In the genomic region with DNA sequence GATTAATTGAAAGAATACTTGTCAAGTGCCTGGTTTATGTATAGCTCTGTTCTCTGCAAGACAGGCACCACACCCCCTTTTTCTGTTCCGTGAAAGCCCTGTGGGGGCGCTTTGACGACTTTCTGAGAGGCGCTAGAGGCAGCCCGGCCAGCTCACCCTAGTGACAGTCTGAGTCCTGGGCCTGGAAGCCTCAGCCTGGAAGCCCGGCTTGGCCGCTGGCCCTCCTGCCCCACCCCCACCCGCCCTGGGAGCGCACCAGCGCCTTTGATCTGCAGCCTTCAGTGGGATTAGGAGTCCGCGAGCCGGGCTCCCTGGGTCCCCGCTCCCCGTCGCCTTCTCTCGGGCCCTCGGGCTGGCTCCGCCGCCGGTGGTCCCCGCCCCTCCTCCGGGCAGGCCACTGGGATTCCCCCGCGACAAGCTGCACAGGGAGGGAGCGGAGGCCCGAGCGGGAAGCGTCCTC, we compare ENCODE assay signal across 8 mouse cellular contexts. TPM values are rescaled to one million over a fixed set of nuclear protein-coding genes. Genes with fewer than 3 reads are reported as not detected.
DNase-seq lines count a peak whose midpoint lies in the region; ATAC-seq and TF ChIP-seq lines count a peak whose summit lies in the region.

No protein-coding gene starts in this region.

- peak overlapping the region; percentile 33 for H3K4me3 ChIP-seq in cerebellum, adult 2 months (replicated peaks; ENCODE audit: insufficient read depth, low read depth, low read length)
- peak overlapping the region; percentile 64 for H3K4me3 ChIP-seq in layer of hippocampus, adult 2 months
- H3K4me3 ChIP-seq in thymus, adult 2 months (ENCODE audit: control insufficient read depth, insufficient read depth, low read length), result no peak overlapping the region; the same call in 1 of the 2 replicates

- ATAC-seq in frontal cortex, adult (ENCODE audit: low TSS enrichment), result peak; percentile 90
- ATAC-seq in hematopoietic stem cell, adult 5-6 weeks (replicated peaks in 1 of 2; ENCODE audit: insufficient read depth in 1 of 2, low FRiP score in 2 of 2, low TSS enrichment in 1 of 2, low read depth in 1 of 2, poor library complexity in 2 of 2, severe bottlenecking in 2 of 2), result peak; percentile 80 to 88

- H3K4me1 ChIP-seq in cerebellum, adult 2 months (ENCODE audit: control insufficient read depth, insufficient read depth, low read length), result peaks cover 3% of the 10 kb centered on the region; the same call in 1 of the 2 replicates
- H3K4me1 ChIP-seq in thymus, adult 2 months (replicated peaks; ENCODE audit: control insufficient read depth, insufficient read depth, low read length), result peaks cover 11% of the 10 kb centered on the region

- H3K27ac ChIP-seq in cerebellum, adult 2 months (ENCODE audit: insufficient read depth, low read length), result no peak overlapping the region
- peak overlapping the region; percentile 52 for H3K27ac ChIP-seq in layer of hippocampus, adult 2 months
- H3K27ac ChIP-seq in thymus, adult 2 months (ENCODE audit: control insufficient read depth, insufficient read depth, low read length), result no peak overlapping the region

- no peaks in the 10 kb centered on the region for H3K27me3 ChIP-seq in cerebellum, adult 2 months (ENCODE audit: control insufficient read depth, insufficient read depth, low read length)
- peaks cover 19% of the 10 kb centered on the region for H3K27me3 ChIP-seq in thymus, adult 2 months (ENCODE audit: control insufficient read depth, insufficient read depth, low read length)

- TF ChIP-seq CTCF in cerebellum, adult 2 months (IDR thresholded peaks at IDR 0.05; ENCODE audit: borderline replicate concordance, insufficient read depth, low read depth, low read length), result peak; percentile 50; the same call in 1 of the 2 replicates
- TF ChIP-seq CTCF in layer of hippocampus, adult 2 months (conservative IDR thresholded peaks at IDR 0.05), result peak; percentile 92
- peak; percentile 24; the same call in 1 of the 2 replicates for TF ChIP-seq CTCF in thymus, adult 2 months (IDR thresholded peaks at IDR 0.05; ENCODE audit: borderline replicate concordance, control insufficient read depth, extremely low read depth, insufficient read depth, low read length, poor library complexity)

- no peak for TF ChIP-seq POLR2A in cerebellum, adult 2 months (IDR thresholded peaks at IDR 0.05; ENCODE audit: borderline replicate concordance, insufficient read depth, low read length)
- TF ChIP-seq POLR2A in thymus, adult 2 months (IDR thresholded peaks at IDR 0.05; ENCODE audit: control insufficient read depth, extremely low read depth, insufficient read depth, low read length, poor library complexity), result no peak

- no peaks in the 10 kb centered on the region for H3K36me3 ChIP-seq in thymus, adult 2 months (ENCODE audit: control insufficient read depth, insufficient read depth, low read length)

- WGBS in cerebellum, adult 2 months, result under 1% methylated on average over 29 of the region's 29 CpGs
- 1% methylated on average over 29 of the region's 29 CpGs for WGBS in thymus, adult 2 months

- peak; percentile 94 for DNase-seq in MN1 (ENCODE audit: low spot score)
- peak; percentile 75 to 79 for DNase-seq in cerebellum, adult 2 months
- DNase-seq in layer of hippocampus, adult 2 months (ENCODE audit: low spot score in 2 of 2), result peak; percentile 80 to 86
- peak; percentile 86 to 91 for DNase-seq in lung, adult 18-20 months
- DNase-seq in ovary, adult 18-20 months (ENCODE audit: low spot score), result peak; percentile 79
- peak; percentile 73 for DNase-seq in thymus, adult 2 months

RNA-seq across cellular contexts. Expression of gene Ephb3, which starts 41.4 kb away (rescaled TPM):
- 3.7 and 4.8 TPM in 2 replicates for polyA plus RNA-seq in cerebellum, adult 2 months (2012; rRNA removed)
- 0.05 TPM in 1 of 2 replicates, not detected in the other for total RNA-seq in hematopoietic stem cell, adult 5-6 weeks (2017)
- 10 to 100 TPM; 18.6 to 19.3 TPM for total RNA-seq in layer of hippocampus, adult 2 months (2021)
- 3.3 and 3.8 TPM in 2 replicates for polyA plus RNA-seq in thymus, adult 2 months (2012; rRNA removed)

Comparison
In these comparisons a context has a peak if more than half of its experiments do, and no peak if none do; other contexts are left out.
1. CTCF ChIP-seq: peak in every context shown above with its lines; median percentile 92 in layer of hippocampus, adult 2 months; 50 in cerebellum, adult 2 months; 24 in thymus, adult 2 months.
2. RNA of gene Ephb3, which starts 41.4 kb away (total RNA-seq): 18.6 to 19.3 TPM in layer of hippocampus, adult 2 months; 0.05 TPM in hematopoietic stem cell, adult 5-6 weeks; every median in the first group is over 10 times any median in the second.
3. Peak in every context shown above with its lines, with median percentiles within 50 percentile points of each other: DNase-seq.